Mouse (Mus musculus) retina, adult 2 months (tissue): ENCODE measurements around the gene Defb43.

ENCODE experiments used
- DNase-seq: peaks from one replicate; pipeline ENCODE4 v3.0.0-alpha.2; 2012; ENCODE audit warnings: low read depth, low spot score

Gene Defb43

GRCm38 (mm10) chr14:63011471-63011870, at the start of gene Defb43:
TSS of gene Defb43 (plus strand) at chr14:63011771.
- no peak for DNase-seq

DNA sequence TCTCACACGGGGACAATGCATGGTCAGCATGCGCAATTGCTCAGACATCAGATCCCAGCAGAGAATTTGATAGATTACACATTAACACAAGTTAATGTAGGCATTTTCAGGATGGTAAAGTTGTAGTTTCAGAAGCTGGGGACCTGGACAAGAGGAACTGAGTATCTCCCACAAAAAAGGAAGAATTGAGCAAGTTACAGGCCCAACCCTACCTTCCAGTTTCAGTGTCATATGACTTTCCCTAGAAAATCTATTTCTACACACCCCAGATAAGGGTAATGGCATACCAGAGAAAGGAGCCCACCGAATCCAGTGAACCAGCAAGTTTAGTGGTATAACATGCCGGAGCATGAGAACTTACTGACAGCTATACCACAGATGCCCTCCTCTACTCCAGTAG, 47.9 kb upstream of the Defb43 start:
- no peak for DNase-seq

- no peak for DNase-seq
These were observed 46.2 kb upstream of the Defb43 start for GRCm38 (mm10) chr14:62965342-62965741.

DNA sequence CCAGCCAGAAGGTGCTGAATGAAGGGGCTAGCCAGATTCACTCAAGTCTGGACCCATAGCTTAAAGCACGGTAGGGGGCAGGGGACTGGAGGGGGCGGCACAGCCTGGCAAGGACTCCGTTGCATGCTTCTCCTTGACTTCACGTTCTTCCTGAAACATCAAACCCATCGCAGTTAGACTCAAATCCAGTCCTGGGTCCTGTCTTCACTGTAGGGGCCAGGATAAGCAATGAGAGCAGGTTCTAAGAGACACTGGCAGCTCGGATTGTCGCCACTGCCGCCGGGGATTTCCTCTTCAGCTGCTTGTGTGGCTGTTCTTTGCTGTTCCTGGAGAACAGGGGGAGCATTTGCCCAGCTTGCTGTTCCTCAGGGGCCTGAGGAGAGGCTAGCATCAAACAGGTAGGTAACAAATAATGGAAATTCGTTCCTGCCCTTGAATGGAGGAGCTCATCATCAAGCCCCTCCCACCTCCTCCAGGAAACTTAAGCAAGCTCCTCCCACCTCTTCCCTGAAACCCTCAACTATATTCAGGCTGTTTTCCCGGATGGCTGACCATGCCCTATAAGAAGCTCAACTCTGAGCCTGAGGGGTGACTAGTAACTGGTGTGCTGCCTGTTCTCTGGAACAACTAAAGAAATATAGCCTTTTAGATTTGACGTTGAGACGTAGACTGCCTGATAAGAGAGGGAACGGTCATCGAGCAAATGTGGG, 45.6 kb upstream of the Defb43 start:
- no peak for DNase-seq

DNA sequence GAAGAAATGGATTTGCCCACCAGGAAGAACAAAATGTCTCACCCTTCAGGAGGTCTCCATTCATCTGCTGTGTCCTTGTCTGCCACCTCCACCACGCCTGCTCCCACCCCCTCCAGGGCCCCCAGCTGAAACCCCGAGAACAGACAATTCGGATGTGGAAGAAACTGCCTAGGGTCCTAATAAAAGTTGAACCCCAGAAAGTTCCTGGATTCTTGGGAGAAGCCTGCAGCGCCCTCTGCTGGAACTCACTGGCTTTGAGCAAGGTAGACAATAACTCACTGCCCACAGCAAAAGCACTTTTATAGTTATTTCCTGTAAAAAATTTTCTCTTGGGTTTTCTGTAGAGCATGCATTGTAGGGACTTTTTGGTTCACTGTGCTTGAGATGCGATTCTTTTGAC, 36.5 kb upstream of the Defb43 start:
- peak; percentile 26 for DNase-seq

- DNase-seq = no peak
These were observed 31.8 kb upstream of the Defb43 start for GRCm38 (mm10) chr14:62979815-62980214.

DNA sequence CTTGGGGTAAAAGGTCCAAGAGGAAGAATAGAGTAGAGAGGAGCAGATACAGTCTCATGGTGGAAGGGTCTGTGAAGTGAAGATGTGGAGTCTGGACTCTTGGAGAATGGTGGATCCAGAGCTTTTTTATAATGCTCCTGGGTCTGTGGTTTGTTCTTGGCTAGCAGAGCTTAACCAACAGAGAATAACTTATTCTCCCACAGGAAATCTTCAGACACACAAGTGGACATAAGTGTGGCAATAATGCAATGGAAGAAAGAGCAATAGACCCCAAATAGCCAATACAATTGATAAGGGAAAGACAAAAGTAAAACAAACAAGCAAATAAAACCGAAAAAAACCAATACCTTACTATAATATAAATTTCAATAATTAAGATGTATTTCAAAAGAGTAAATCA, 27.2 kb upstream of the Defb43 start, which contains the start of gene Defb48:
Gene Defb48, minus strand, starts transcription at position 101 of the 400 bp plus-strand sequence.
- no peak for DNase-seq

GRCm38 (mm10) chr14:62991271-62991670, 20.3 kb upstream of the Defb43 start:
- no peak for DNase-seq

DNA sequence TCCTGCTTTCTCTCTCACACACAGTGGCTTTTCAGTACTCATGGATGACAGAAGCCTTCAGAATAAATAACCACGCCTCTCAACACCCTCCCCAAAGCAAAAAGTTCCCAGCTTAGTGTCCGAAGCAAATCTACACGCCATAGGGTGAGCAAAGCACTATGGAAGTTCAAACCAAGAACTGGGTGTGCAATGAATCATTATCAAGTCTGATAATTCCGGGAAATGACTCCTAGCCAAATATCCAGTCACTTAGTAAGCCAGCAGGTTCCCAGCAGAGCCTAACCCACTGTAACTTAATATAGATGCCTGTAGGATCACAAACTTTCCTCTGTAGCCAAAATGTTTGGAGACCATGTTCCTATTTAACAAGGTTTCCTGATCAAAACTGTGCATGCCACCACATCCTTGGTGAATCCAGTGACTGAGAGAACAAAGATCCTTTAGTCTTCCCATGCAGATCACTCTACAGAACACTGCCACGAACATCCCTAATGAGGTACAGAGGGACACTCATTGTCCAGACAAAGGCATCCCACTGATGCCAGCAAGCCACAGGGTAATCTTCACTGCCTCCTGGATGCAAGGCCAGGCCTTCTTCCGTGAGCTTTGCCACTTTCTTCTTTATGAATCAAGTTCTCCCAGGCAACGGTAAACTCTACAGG, 19.6 kb upstream of the Defb43 start:
- no peak for DNase-seq

DNA sequence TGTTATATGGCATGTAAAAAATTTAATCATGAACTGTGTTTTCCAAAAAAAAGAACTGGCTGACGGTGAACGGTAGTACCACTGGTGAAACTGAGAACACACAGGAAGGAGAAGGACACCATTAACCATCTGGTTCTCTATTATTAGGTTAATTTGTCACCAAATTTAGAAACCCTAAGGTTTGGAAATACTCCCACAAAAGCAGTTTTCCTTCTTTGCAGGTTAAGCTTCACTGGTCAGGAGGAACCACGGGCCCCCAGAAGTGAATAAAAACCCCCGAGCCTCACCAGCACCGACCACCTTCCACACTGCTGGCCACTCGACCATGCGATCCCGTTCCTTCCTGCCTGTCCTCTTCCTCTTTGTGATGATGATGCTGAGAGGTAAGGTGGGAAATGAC, 13.8 kb upstream of the Defb43 start, which contains the start of gene Defb47:
Gene Defb47, plus strand, starts transcription at position 301 of the 400 bp plus-strand sequence.
- no peak for DNase-seq

GRCm38 (mm10) chr14:62998977-62999376, 12.6 kb upstream of the Defb43 start:
- DNase-seq = no peak

- no peak for DNase-seq
These were observed 9.0 kb upstream of the Defb43 start for GRCm38 (mm10) chr14:63002588-63002987.

DNA sequence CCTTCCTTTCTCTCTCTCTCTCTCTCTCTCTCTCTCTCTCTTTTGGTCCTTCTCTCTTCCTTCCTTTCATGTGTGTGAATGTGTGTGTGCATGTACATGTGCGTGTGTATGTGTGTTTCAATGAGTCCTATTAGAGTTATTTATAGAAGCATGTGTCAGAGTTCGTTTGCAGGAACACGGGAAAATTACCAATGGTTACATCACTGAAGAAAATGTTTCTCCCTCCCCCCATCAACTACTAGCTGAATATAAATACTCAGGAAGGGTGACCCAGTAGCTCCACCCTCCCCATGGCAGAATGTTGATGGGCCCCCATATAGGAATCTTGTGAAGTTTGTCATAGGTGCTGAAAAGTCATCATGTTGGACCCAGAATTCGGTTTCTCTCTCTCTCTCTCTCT, 1.5 kb downstream of the Defb43 start:
- no peak for DNase-seq

GRCm38 (mm10) chr14:63014667-63015066, 3.1 kb downstream of the Defb43 start:
- DNase-seq = no peak

DNA sequence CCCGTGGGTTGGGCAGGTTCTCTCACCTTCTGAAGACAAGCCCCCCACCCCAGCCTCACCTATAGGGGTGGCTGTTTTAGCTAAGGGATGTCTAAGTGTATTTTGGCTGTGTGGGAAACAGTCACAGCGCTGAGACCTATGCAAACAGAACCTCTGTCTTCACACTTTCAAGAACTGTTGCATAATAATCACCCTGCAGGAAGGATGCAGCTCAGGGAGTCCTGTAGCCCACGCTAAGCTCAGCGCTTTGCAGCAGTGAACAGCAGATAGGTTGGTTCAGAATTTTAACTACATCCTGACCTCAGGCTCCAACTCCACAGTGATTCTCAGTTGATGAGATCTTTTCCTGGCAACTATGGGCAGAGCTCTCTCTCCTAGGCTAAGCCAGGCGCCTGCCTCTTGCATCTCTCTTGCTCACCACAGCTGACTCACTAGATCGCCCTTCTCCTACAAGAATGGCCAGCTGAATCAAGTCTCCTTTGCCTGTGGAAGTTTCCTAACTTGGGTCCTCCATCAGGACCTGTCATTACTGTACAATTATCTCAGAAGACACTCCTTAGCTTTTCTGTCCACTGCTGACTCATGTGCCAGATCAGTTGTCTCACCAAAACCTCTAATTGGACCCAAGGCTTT, 9.1 kb downstream of the Defb43 start:
- DNase-seq = no peak

- DNase-seq = no peak
These were observed 35.1 kb downstream of the Defb43 start, which contains the start of gene Defb42 for GRCm38 (mm10) chr14:63046691-63047090. TSS of gene Defb42 (plus strand) at chr14:63046991.

DNA sequence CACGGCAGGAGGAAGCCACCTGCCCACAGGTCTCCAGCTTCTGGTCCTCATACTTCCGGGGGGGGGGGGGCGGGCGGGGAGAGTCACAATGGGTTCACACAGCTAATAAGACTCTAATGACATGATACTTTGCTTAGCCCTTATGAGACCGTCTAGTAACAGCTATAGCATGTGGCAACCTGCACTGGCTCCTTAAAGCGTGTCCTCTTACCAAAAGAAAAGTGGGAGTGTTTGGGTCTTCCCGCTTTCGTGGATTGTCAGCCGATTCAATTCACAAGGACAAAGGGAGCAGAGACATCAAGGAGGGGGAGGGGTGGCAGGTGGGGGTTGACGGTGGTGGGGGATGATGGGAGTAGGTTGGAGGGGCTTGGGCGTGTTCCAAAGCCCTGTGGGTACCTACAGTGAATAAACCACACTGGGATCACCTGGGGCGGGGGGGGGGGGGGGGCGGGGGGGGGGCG, 38.4 kb downstream of the Defb43 start, which contains the start of gene Defb30:
Gene Defb30, minus strand, starts transcription at position 51 of the 461 bp plus-strand sequence.
- no peak for DNase-seq

- peak; percentile 11 for DNase-seq
These were observed 39.2 kb downstream of the Defb43 start for GRCm38 (mm10) chr14:63050769-63051168.

- peak; percentile 9 for DNase-seq
These were observed 43.2 kb downstream of the Defb43 start for GRCm38 (mm10) chr14:63054729-63055128.

DNA sequence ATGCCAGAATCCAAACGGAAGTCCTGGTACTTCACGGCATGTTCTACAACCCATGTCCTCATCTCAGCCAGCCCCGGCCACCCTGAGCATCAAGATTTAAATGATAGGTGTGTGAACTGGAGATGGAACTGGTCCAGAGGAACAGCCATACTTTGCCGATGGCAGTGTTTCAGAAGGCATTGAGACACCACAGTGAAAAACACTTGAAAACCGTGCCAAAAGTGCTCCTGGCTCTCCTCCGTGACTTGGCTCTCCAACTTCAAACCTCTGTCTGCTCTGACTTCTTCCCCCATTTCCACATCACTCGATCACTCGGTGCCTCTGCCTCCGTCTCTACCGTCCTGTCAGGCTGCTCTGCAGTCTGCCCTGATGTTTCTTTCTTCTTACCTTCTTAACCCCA, 48.8 kb downstream of the Defb43 start:
- DNase-seq = no peak

GRCm38 (mm10) chr14:63062184-63062583, 50.6 kb downstream of the Defb43 start:
- DNase-seq = no peak

DNA sequence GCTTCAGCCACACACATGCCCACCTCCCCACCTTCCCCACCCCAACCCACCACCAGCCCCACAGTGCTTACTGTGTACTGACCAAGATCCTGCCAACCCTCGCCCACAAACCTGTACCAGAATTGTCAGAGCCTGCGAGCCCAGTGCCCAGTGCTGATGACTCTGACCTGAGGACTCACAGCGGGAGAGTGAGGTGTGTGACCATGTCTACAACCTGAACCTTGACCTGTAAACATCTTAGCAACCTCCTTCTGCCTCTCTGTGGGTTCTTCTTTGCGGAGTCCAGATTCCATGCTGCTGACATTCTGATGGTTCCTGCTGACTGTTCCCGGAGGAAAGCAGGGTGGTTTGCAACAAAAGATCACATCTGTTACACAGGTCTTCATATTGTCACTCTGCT, 53.8 kb downstream of the Defb43 start:
- no peak for DNase-seq
